Mouse (Mus musculus) cortical plate, adult 2 months (tissue): Measurements from ENCODE around the gene Pygm.

Experiments used
- CTCF ChIP-seq: fragments of 200-500 bp; IDR thresholded peaks from 2 replicates; pipeline ENCODE4 v1.5.1; 2011; ENCODE audit warnings: mild to moderate bottlenecking, control low read depth, low read length; ENCODE audit not compliant: insufficient read depth; ENCODE audit errors: extremely low read depth
- POLR2A ChIP-seq: fragments of 200-500 bp; IDR thresholded peaks from 2 replicates; pipeline ENCODE4 v1.6.1; 2011; ENCODE audit warnings: mild to moderate bottlenecking, low read length, control low read depth; ENCODE audit not compliant: insufficient read depth; ENCODE audit errors: extremely low read depth

DNA sequence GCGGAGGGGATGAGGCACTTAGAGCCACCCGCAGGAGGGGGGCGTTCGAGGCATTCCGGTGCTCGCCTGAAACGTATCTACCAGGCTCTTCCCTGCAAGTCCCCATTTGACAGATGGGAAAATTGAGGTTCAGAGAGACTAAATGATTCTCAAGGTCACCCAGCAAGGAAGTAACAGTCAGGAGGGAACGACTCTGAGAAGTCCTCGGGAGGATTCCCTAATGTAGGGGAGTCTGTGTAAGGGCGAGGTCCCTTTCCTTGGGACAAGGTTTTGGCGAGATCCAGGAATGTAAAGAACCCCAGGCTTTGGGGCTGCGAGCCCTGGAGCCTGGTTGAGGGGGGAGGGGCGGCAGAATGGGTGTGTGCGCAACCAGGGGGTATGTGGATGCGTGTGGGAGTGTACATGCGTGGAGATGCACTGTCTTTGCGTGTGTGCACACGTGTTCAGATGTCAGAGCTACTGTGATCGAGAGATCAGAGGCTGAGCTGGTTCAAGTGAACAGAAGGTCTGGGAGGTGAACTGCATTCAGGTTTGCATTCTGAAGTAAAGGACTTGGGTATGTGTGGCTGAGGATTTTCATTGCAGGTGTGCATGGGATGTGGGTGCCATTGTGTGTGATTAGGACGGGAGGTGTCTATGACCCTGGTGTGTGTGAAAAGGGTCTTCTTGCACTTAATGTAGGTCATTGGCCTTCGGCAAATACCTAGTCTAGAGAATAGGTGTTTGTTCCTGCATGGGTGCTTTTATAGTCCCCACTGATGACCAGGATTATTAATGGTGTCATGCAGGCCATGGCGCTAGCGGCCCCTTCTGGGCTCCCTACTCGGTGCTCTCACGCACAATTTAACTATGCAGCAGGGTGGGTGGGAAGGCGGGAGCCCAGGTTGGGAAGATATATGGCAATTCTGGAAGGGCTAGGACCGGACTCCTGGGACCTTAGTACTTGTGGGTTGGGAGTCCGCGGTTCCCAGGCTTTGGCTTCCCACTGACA lies 16.2 kb downstream of the Pygm start:
- TF ChIP-seq POLR2A (no peak), CTCF (no peak)
